Mouse (Mus musculus) cerebellum, postnatal 10 days (tissue): ENCODE measurements around the gene Tenm4.

Experiments used
- DNase-seq, 2 experiments: peaks; one replicate each; pipeline ENCODE4 v3.0.0; 2021; ENCODE audit warnings: mixed read lengths in 2 of 2

Gene Tenm4

GRCm38 (mm10) chr7:96654206-96654605 is 483.2 kb downstream of the Tenm4 start:
- DNase-seq, result no peak

DNA sequence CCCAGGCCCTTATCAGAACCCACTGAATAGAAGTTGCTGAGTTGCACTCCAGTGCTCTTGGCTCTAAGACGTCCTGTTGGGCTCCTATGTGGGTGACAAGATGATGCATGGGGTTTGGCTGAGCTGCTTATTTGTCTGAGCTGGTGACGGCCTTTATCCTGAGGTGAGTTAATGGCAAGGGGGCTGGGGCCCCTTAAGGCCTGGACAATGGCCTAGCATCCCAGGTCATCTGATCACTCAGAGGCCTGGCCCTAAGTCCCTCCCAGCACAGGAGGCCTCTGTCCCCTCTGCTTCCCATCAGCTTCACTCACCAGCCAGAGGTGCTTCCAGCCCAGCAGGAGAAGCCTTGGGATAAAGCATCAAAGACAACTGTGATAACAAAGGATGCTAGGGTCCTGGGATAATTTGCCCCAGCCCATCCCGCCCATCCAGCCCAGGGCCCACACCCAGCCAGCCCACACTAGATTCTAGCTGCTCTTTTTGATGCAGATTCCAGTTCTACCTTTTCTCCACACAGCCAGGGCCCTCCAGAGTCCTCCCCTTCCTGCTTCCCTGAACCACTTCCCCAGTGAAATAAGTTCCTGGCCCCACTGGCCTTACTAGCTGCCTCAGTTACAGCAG is 484.2 kb downstream of the Tenm4 start:
- DNase-seq, result no peak

GRCm38 (mm10) chr7:96657101-96657830 is 486.2 kb downstream of the Tenm4 start:
- no peak for DNase-seq

DNA sequence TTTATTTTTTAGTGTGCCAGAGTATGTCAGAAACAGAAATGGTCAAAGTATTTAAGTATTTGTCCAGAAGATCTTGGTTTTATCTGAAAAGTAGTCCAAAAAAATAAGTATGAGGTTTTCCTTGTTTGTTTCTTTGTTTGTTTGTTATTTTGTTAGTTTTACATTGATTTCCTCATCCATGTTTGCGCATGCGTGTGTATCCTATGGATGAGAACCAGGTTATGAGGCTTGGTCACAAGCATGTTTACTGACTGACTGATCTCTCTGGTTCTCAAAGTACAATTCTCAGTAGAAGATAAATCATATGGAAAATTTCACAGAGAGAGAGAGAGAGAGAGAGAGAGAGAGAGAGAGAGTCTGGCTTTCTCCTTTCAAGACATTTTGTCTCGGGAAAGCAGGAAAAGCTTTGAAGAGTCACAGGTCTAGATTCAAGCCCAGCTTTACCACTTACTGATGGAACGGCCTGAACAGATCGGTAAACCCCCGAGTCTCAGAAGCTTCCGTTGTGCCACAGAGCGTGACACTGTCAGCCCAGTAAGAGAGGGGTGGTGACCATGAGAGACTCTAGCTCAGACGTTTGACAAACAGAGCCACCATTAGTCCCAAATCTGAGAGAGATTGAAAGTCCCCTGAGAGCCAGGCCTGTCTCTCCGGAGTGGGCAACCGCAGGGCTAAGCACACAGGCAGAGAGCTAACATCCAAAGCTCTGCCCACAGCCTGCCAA is 487.0 kb downstream of the Tenm4 start:
- no peak for DNase-seq

GRCm38 (mm10) chr7:96660907-96661306 is 489.9 kb downstream of the Tenm4 start:
- DNase-seq, result peak; percentile 53

DNA sequence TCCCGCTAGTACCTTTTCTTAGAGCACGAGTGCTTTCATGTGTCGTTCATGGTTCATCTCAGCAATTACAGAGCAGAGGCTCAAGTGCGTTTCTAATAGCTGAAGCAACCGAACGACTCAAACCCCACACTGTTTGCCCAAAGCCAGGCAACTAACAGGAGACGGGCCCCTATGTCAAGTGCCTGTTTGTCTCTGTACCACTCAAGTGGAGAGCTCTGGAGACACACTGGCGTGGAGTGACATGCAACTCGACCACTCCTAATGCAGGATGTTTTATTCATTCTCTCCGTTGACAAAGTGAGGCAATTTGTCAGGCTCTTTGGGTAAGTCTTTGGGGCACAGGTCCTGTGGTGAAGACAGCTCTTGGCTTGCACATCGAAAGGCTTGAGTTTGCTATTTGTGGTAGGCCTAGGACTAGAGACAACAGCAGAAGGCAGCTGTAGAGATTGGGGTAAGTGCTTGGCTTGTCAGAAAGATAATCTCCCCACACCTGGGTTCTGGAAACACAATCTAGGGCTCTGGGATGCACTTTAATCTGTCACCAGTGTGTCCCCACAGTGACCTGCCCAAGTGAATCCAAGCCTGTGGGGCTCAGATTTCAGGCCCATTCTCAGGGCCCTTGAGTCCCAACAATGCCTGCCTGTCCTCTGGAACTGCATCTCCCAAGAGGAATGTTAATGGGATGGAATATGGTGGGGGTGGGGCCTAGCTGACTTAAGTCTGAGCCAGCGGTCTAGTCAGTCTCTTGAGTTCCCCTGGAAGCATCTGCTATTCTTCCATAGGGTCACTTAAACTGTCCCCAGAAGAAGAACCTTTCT is 490.5 kb downstream of the Tenm4 start:
- no peak for DNase-seq

GRCm38 (mm10) chr7:96663336-96663735 is 492.3 kb downstream of the Tenm4 start:
- peak; percentile 66 to 73 for DNase-seq

DNA sequence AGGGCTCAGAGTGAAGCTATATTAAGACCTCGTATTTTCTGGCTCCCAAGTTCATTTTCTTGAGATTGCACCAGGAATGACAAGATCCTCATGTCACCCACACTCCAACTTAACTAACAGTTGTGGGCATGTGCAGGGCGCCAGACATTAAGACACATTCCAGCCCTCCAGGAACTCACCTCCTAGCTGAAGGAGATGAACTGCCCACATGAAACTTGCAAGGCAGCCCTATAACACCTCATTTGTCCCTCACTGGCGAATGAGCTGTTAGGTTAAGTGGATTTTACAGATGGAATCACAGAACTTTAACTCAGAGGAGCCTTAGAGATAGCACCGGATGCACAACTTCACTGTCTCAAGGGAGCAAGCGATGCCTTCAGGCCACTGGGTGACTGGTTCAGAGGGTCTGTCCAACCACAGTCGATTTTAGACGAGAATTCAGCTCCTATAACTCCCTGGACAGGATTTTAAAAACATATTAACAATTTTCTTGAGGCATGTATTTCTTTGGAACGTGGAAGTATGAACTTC is 495.4 kb downstream of the Tenm4 start:
- no peak for DNase-seq

DNA sequence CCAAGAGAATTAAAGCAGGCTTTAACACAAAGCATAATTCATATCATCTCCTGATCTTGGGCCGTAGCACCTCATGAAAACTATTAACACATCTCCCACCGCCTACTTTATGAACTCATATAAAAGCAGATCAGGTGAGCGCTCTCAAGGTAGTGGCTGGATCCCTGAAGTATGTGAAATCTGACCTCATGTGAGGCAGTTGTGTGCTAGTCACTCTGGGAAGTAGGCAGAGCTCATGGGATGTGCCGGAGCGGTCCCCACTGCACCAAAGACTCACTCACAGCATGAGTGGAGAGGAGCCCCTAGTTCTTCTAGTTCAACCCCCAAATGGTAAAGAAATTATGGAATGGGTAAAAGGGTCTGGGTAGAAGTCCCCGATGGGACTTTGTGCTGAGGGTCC is 496.6 kb downstream of the Tenm4 start:
- DNase-seq, result no peak

DNA sequence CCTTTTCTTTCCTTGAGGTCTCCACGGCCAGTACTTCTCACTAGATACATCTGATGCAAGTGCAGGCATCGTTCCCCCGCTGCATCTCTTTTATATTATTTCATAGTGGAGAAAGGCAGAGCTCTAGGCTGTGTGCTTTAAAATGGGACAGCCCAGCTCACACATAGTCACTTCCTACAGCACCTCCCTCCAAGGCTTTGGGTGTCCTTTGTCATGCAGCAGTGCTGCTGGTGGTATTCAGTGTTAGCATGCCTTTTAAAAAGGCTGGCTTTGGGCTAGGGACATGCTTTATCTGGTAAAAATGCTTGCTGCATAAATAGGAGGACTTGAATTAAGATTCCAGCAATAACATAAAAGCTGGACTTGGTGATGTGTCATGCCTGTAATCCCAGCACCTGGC is 499.0 kb downstream of the Tenm4 start:
- DNase-seq, result no peak

- no peak for DNase-seq
Measured at GRCm38 (mm10) chr7:96672322-96672914, 501.4 kb downstream of the Tenm4 start.

DNA sequence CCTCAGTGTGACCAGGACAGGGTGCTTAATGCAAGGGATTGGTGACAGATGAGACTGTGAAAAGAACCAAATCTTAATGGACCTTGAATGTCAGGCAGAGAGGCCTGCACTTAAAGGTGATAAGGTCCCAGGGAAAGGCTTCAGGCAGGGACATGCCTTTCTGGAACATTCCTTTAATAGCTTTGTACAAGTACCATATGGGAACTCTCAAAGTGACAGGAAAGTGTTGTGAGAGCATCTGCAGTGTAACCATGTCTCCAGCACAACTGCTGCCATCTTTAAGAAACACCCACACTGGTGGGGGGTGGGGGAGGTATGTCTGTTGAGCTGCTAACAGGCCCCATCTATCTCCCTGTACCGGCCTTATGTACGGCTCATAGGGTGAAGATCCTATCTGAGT is 506.0 kb downstream of the Tenm4 start:
- DNase-seq, result no peak

GRCm38 (mm10) chr7:96678236-96678635 is 507.2 kb downstream of the Tenm4 start:
- DNase-seq, result no peak

DNA sequence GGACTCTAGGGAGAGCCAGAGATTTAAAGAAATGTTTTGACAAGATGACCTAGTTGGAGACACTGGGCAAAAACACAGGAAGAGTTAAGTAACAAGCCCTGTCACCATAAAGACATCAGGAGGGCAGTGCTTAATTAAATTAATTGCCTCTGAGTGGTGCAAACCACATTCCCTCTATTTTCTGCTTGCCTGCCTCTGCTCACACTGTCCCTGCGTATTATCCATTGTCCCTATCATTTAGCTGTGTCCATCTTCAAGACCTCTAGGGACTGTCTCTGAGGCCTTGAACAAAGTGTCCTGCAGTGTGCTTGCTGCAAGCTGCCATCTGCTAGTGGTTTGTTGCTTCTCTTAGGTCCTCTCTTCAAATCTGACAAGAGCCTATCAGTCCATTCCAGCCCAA is 508.7 kb downstream of the Tenm4 start:
- DNase-seq, result no peak

GRCm38 (mm10) chr7:96680405-96680804 is 509.4 kb downstream of the Tenm4 start:
- peak; percentile 24 to 26 for DNase-seq

DNA sequence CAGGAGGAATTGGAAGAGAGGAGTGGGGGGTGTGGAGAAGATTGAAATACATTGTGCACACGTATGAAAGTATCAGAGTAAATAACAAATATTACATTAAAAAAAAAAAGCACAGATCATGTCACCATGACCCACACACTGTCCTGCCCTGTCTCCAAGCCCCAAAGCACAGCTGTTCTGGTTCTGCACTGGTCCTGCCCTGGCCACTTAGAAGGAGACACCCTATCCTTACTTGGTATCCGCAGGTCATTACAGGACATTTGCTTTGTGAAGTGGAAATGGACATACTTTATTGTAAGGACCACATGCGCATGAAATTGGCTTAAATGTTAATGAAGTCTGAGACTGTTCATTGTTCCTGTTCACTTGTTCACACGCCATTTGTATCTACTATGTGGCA is 510.8 kb downstream of the Tenm4 start:
- DNase-seq, result no peak

DNA sequence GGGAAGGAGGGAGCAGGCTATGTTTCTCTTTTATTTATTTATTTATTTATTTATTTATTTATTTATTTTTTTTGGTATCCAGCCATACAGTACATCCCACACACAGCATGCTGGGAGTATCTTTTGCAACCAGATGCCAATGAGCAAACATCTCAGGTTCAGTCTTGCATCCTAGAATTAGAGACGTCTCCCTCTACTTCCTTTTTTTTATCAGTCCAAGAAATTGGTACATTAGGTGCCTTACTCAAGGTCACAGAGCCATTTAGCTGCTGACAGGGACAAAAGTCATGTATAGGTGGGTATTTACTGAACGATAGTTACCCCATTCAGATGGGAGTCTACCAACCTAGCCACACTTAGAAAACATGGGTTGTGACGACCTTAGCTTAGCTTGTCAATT is 517.1 kb downstream of the Tenm4 start:
- DNase-seq, result no peak

DNA sequence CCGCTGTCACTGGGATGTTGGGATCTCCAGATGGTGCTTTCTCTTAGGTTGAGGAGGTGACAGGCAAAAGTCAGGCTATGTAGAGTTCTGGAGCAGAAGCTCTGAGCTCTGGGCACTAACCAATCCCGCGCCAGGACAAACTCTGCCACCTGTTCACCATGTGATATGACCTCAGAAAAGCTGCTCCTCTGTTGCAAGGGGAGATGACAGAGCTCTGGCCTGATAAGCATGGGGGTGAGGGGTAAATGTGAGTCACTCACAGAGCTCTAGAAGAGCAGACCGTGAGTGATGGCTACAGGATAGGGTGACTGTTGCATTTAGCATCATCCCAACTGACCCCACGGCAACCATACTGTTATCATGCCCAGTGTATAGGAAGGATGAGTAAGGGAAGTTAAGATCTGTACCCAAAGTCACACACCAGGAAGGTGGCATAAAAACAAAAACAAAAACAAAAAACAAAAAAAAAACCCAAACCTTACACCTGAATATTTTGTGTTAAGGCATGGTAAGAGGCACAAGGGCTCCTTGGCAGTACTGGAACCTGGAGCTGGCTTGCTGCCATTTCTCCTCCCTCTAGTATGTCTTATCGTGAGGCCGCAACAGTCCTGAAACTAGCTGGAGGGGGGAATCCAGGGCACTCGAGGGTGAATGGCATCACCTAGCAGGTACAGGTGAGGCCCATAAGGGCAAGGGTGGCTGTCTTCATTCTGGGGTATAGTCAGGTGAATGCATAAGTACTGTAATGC is 530.2 kb downstream of the Tenm4 start:
- DNase-seq, result peak; percentile 44 to 46

DNA sequence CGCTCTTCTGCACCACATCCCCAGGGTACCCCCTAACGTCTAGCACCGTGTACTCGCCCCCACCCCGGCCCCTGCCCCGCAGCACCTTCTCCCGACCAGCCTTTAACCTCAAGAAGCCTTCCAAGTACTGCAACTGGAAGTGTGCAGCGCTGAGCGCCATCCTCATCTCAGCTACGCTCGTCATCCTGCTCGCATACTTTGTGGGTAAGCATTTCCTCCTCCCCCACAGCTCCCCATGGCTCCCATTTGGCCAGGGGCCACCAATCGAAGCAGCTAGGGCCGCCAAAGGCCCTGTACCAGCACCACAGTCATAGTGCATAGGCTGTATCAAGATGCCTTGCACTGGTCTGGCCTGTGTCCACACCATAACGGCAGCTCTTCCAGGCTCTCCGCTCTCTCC is 532.9 kb downstream of the Tenm4 start:
- peak in 1 of 2 experiments; percentile 33 for DNase-seq

DNA sequence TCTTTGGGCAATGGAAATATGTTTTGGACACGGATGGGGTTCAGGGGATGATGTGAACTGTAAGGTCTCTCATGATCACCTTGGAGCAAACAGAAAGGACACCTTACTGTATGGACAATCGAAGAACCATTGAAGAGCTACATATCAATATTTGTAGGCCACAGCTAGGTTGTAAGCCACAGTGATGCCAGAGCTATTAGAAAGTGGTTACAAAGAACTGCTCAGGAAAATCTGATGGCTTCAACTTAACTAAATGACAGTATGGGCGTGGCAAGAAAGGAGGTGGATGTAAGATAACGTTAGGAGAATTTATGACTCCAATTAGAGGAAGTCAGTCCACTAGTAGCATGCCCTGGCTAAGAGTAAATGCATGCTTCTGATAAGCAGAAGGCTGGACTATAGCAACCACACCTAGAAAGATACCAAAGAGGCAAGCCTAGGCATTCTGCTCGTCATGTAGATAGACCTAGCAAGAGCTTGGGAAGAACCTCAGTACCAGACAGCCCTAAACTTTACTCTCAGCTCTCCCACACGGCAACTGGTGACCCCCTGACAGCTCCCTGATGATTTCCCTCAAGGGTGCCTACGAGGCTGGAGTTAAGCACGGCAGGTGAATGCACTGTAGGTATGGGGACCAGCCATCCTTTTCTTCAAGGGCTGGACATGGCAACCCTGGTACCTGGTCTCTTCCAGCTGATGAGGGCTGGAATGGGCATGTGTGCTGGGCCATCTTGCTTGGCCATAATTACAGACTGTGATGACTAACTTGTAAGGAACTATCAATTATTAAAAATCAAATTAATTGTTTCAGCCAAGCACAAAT is 534.5 kb downstream of the Tenm4 start:
- no peak for DNase-seq

- DNase-seq, result no peak
Measured at GRCm38 (mm10) chr7:96706531-96706930, 535.5 kb downstream of the Tenm4 start.
